Mouse (Mus musculus): ENCODE measurements around the gene Gtf2h3. TPM values are rescaled to one million over a fixed set of nuclear protein-coding genes. Genes with fewer than 3 reads are reported as not detected.

The Gtf2h3 gene
- polyA plus RNA-seq, 1 experiment from 2014 or later, result 74.9 TPM

DNA sequence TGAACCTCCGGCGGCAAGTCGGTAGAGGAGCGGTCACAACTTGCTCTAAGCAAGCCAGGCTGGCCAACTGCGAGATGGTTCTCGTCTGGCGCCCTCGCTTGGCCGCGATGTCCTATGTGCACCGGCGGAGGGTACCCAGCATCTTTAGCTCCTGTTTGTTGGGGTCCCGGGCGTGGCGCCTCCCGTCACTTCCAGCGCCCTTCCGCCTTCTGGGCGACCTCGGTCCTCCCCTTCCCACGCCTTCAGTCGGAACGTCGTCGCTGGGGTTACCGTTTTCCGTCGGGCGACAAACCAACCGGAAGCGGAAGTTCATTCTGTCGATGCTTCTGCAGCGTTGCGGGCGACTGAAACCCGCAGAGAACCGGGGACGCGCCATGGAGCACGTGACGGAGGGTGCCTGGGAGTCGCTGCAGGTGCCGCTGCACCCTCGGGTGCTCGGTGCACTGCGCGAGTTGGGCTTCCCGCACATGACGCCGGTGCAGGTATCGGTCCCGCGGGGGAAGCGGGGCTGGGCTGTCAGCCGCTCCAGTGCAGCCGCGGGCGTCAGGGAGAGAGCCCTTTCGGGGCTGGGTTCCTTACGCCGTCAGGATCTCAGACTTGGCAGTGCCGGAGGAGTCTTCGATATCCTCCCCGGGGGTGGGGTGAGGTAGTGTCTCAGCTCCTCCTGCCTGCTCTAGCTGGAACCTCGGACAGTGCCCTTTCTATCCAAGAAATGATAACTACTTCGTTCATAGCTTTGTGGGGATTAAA, 26.2 kb upstream of the Gtf2h3 start, which contains the start of gene Ddx55:
Gene Ddx55 (plus strand): TSS at position 307 of the 750 bp plus-strand sequence.
- Histone ChIP-seq H3K36me3 (ENCODE audit: control insufficient read depth, insufficient read depth, low read length) (peaks cover 6% of the 10 kb centered on the region; the same call in 1 of the 2 replicates), H3K4me1 (replicated peaks; ENCODE audit: control insufficient read depth, insufficient read depth, low read length) (0 out of 2 replicates have a peak, but pooled peaks cover 2% of the 10 kb centered on the region), H3K9ac (ENCODE audit: low read depth, low read length) (peak within 1 kb of the TSS; percentile 78), H3K4me3 (ENCODE audit: low read depth, low read length) (peak within 1 kb of the TSS; percentile 78), H3K4me2 (replicated peaks; ENCODE audit: low read depth, low read length) (peak within 1 kb of the TSS; percentile 66), H3K27me3 (ENCODE audit: control insufficient read depth, insufficient read depth, low read length) (no peaks in the 10 kb centered on the region), H3K9me3 (ENCODE audit: control insufficient read depth, low read length) (no peaks in the 10 kb centered on the region), H3K27ac (ENCODE audit: low read depth, low read length) (peak within 1 kb of the TSS; percentile 70)
- under 1% methylated on average over 66 of the region's 66 CpGs for WGBS
- ATAC-seq (ENCODE audit: low FRiP score) (peak; percentile 88), DNase-seq (ENCODE audit: low spot score) (peak; percentile 95)

DNA sequence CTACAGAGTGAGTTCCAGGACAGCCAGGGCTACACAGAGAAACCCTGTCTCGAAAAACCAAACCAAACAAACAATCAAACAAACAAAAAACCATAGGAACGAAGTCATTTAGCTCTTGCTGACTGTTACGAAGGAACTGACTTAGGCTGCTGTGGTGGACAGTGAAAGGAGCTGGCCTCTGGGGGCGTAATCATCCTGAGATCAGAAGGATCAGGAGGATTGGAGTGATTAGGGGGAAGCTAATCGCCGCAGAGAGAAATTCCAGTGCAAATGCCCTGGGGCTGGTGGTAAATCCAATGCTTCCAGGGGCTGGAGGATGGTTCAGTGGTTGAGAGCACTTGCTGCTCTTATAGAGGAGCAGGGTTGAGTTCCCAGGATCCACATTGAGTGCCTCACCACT, 25.3 kb upstream of the Gtf2h3 start:
- H3K9ac ChIP-seq (ENCODE audit: low read depth, low read length), result no peak overlapping the region
- 0 out of 2 replicates have a peak, but pooled peaks cover 2% of the 10 kb centered on the region for H3K4me1 ChIP-seq (replicated peaks; ENCODE audit: control insufficient read depth, insufficient read depth, low read length)
- H3K27me3 ChIP-seq (ENCODE audit: control insufficient read depth, insufficient read depth, low read length), result no peaks in the 10 kb centered on the region
- no peak overlapping the region for H3K4me2 ChIP-seq (replicated peaks; ENCODE audit: low read depth, low read length)
- no peak overlapping the region for H3K27ac ChIP-seq (ENCODE audit: low read depth, low read length)
- WGBS, result 76% methylated on average over 6 of the region's 6 CpGs
- no peak overlapping the region for H3K4me3 ChIP-seq (ENCODE audit: low read depth, low read length)
- DNase-seq (ENCODE audit: low spot score) (no peak), ATAC-seq (ENCODE audit: low FRiP score) (no peak)
- no peaks in the 10 kb centered on the region for H3K9me3 ChIP-seq (ENCODE audit: control insufficient read depth, low read length)
- peaks cover 6% of the 10 kb centered on the region; the same call in 1 of the 2 replicates for H3K36me3 ChIP-seq (ENCODE audit: control insufficient read depth, insufficient read depth, low read length)

DNA sequence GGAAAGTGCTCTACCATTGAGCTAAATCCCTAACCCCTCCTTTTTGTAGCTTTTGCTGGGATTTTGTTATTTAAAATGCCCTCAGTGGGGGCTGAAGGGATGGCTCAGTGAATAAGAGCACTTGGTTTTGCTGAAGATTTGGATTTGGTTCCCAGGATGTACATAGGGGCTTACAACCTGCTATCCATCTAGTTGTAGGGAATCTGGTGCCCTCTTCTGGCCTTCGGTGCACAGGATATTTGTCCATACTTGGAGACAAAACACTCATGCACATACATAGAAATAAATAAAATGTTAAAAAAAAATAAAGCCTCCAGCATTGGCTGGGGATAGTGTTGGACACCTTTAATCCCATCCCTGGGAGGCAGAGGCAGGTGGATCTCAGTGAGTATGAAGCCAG, 23.8 kb upstream of the Gtf2h3 start:
- Histone ChIP-seq H3K9me3 (ENCODE audit: control insufficient read depth, low read length) (no peaks in the 10 kb centered on the region), H3K36me3 (ENCODE audit: control insufficient read depth, insufficient read depth, low read length) (peaks cover 9% of the 10 kb centered on the region; the same call in 1 of the 2 replicates), H3K4me3 (ENCODE audit: low read depth, low read length) (no peak overlapping the region), H3K4me1 (replicated peaks; ENCODE audit: control insufficient read depth, insufficient read depth, low read length) (0 out of 2 replicates have a peak, but pooled peaks cover 2% of the 10 kb centered on the region), H3K4me2 (replicated peaks; ENCODE audit: low read depth, low read length) (no peak overlapping the region), H3K27ac (ENCODE audit: low read depth, low read length) (no peak overlapping the region), H3K9ac (ENCODE audit: low read depth, low read length) (no peak overlapping the region), H3K27me3 (ENCODE audit: control insufficient read depth, insufficient read depth, low read length) (no peaks in the 10 kb centered on the region)
- ATAC-seq (ENCODE audit: low FRiP score) (no peak), DNase-seq (ENCODE audit: low spot score) (no peak)
- WGBS, result 83% methylated on average over 1 of the region's 1 CpGs

DNA sequence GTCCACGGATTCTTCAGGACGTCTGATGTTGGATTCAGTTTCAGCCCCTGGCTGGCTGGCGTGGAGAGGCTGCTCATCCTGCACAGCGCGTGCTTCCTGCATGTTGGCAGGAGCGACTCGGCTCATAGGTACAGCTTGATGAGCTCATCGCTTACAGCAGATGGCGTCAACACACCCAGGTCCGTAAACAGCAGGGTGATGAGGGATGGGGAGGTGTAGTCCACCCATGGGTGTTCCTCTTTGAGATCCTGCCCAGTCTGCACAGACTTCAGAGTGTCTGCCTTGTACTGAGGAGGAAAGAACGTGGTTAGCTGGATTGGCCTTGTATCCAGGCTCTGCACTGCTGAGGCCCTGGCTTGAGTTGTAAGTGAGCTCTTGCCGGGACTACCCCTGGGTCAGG, 7.9 kb upstream of the Gtf2h3 start:
- WGBS, result 85% methylated on average over 12 of the region's 12 CpGs
- Histone ChIP-seq H3K9ac (ENCODE audit: low read depth, low read length) (no peak overlapping the region), H3K27me3 (ENCODE audit: control insufficient read depth, insufficient read depth, low read length) (no peaks in the 10 kb centered on the region), H3K36me3 (ENCODE audit: control insufficient read depth, insufficient read depth, low read length) (peaks cover 17% of the 10 kb centered on the region; the same call in 1 of the 2 replicates), H3K4me3 (ENCODE audit: low read depth, low read length) (no peak overlapping the region), H3K4me1 (replicated peaks; ENCODE audit: control insufficient read depth, insufficient read depth, low read length) (no peaks in the 10 kb centered on the region), H3K27ac (ENCODE audit: low read depth, low read length) (no peak overlapping the region), H3K4me2 (replicated peaks; ENCODE audit: low read depth, low read length) (no peak overlapping the region), H3K9me3 (ENCODE audit: control insufficient read depth, low read length) (no peaks in the 10 kb centered on the region)
- no peak for ATAC-seq (ENCODE audit: low FRiP score)
- DNase-seq (ENCODE audit: low spot score), result no peak

DNA sequence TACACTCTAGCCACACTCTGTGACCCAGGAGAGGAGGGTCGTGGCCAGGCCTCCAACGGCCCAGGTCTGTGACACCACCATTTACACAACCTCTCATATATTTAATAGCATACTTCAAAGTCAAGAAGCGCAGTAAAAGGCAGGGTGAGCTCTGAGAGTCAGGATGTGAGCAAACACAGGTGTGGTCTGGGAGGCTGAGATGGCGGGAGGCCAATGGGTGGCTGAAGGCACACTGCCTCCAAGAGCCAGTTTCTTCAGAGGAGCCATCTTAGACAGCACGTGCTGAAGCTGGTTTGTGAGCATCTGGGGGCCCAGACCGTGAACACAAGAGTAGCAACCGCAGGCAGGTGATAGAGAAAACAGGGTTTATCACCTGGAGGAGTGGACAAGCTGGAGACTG, 3.5 kb upstream of the Gtf2h3 start:
- Histone ChIP-seq H3K36me3 (ENCODE audit: control insufficient read depth, insufficient read depth, low read length) (peaks cover 11% of the 10 kb centered on the region; the same call in 1 of the 2 replicates), H3K4me1 (replicated peaks; ENCODE audit: control insufficient read depth, insufficient read depth, low read length) (peaks cover 5% of the 10 kb centered on the region; the same call in 1 of the 2 replicates), H3K9me3 (ENCODE audit: control insufficient read depth, low read length) (no peaks in the 10 kb centered on the region), H3K9ac (ENCODE audit: low read depth, low read length) (no peak overlapping the region), H3K27me3 (ENCODE audit: control insufficient read depth, insufficient read depth, low read length) (no peaks in the 10 kb centered on the region), H3K4me3 (ENCODE audit: low read depth, low read length) (no peak overlapping the region), H3K27ac (ENCODE audit: low read depth, low read length) (no peak overlapping the region), H3K4me2 (replicated peaks; ENCODE audit: low read depth, low read length) (no peak overlapping the region)
- DNase-seq (ENCODE audit: low spot score), result no peak
- WGBS, result 95% methylated on average over 7 of the region's 7 CpGs
- ATAC-seq (ENCODE audit: low FRiP score), result no peak

DNA sequence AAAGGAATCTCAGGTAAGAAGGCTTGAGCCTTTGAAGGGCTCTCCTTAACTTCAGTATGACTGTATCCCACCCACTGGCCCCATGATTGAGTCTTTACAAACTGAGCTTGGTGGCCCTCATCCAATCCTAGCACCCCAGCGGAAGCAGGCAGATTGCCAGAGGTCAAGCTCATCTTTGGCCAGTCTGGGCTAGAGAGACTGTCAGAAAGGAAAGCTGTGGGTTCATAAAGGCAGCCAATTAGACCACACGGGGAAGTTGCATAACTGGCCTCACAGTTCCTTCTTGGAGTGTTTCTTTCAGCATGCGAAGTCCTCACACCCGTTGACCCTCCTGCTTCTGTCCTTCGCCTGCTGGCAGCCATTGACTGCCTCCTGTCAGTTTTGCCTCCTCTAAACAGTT, 3.6 kb downstream of the Gtf2h3 start:
- Histone ChIP-seq H3K36me3 (ENCODE audit: control insufficient read depth, insufficient read depth, low read length) (peaks cover 4% of the 10 kb centered on the region; the same call in 1 of the 2 replicates), H3K27me3 (ENCODE audit: control insufficient read depth, insufficient read depth, low read length) (no peaks in the 10 kb centered on the region), H3K4me1 (replicated peaks; ENCODE audit: control insufficient read depth, insufficient read depth, low read length) (peaks cover 5% of the 10 kb centered on the region; the same call in 1 of the 2 replicates), H3K4me2 (replicated peaks; ENCODE audit: low read depth, low read length) (no peak overlapping the region), H3K27ac (ENCODE audit: low read depth, low read length) (no peak overlapping the region), H3K4me3 (ENCODE audit: low read depth, low read length) (no peak overlapping the region), H3K9me3 (ENCODE audit: control insufficient read depth, low read length) (no peaks in the 10 kb centered on the region), H3K9ac (ENCODE audit: low read depth, low read length) (no peak overlapping the region)
- DNase-seq (ENCODE audit: low spot score), result no peak
- ATAC-seq (ENCODE audit: low FRiP score), result no peak
- WGBS, result 95% methylated on average over 5 of the region's 5 CpGs

DNA sequence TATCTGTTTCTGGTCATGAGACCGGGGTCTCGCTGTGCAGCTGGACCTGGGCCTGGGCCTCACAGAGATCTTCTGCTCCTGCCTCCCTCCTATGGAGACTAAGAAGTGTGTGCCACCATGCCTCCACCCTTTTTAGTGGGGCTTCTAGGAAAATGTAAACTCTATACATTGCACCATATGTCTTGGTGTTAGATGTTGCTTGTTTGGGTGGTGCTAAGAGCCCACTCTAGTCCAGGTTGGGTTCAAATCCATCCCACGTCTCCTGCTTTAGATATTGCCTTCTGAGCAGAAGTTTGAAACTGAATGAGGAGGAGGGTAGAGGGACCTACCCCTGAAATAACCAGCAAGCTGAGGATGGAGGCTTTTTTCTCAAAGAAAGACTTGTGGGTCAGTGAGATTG, 13.8 kb downstream of the Gtf2h3 start:
- no peak overlapping the region for H3K4me2 ChIP-seq (replicated peaks; ENCODE audit: low read depth, low read length)
- H3K36me3 ChIP-seq (ENCODE audit: control insufficient read depth, insufficient read depth, low read length), result 0 out of 2 replicates have a peak, but pooled peaks cover 9% of the 10 kb centered on the region
- 92% methylated on average over 3 of the region's 3 CpGs for WGBS
- no peak for DNase-seq (ENCODE audit: low spot score)
- H3K27ac ChIP-seq (ENCODE audit: low read depth, low read length), result no peak overlapping the region
- H3K9ac ChIP-seq (ENCODE audit: low read depth, low read length), result no peak overlapping the region
- no peaks in the 10 kb centered on the region for H3K9me3 ChIP-seq (ENCODE audit: control insufficient read depth, low read length)
- no peak for ATAC-seq (ENCODE audit: low FRiP score)
- no peaks in the 10 kb centered on the region for H3K27me3 ChIP-seq (ENCODE audit: control insufficient read depth, insufficient read depth, low read length)
- no peak overlapping the region for H3K4me3 ChIP-seq (ENCODE audit: low read depth, low read length)
- no peaks in the 10 kb centered on the region for H3K4me1 ChIP-seq (replicated peaks; ENCODE audit: control insufficient read depth, insufficient read depth, low read length)

DNA sequence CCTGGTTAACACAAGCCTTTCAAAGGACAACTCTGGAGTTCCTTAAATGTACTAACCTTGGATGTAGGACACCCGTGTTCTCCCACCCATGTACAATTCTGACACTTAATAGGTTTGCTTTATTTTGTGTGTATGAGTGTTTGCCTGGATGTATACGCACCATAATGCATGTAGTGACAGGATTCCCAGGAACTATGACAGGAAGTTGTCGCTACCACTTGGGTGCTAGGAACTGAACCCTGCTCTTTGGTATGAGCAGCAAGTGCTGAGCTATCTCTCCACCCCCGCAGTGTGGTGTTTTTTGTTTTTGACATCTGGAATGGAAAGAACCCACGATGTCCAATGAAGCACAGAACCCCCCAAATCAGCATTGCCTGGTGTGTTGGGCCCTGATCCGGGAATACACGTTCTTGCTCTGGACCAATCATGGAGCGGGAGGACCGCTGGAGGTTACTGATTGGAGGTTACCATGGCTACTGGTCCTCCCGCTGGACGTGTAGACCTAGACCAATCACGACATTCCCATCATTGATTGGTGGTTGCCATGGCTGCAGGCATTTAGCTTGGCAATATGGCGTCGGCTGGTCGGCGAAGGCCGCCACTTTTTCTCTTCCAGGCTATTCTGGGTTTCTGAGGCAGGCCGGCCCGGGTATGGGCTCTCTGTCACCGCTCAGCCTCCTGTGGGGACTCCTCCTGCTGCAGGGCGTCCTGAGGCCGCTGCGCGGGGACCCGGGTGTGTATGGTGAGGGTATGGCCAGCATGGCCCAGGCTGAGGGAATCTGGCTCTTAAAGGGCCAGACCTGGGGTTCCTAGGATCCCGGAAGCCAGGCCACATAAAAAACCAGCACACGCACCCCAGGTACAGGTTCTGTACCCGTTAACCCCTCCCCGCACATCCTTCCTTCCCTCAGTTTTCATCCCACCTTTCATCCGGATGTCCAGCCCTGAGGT, 19.6 kb downstream of the Gtf2h3 start:
- Histone ChIP-seq H3K4me3 (ENCODE audit: low read depth, low read length) (peak overlapping the region; percentile 88), H3K27me3 (ENCODE audit: control insufficient read depth, insufficient read depth, low read length) (no peaks in the 10 kb centered on the region), H3K4me2 (replicated peaks; ENCODE audit: low read depth, low read length) (peak overlapping the region; percentile 61), H3K36me3 (ENCODE audit: control insufficient read depth, insufficient read depth, low read length) (0 out of 2 replicates have a peak, but pooled peaks cover 4% of the 10 kb centered on the region), H3K4me1 (replicated peaks; ENCODE audit: control insufficient read depth, insufficient read depth, low read length) (no peaks in the 10 kb centered on the region), H3K27ac (ENCODE audit: low read depth, low read length) (no peak overlapping the region), H3K9me3 (ENCODE audit: control insufficient read depth, low read length) (no peaks in the 10 kb centered on the region), H3K9ac (ENCODE audit: low read depth, low read length) (peak overlapping the region; percentile 80)
- 5% methylated on average over 30 of the region's 30 CpGs for WGBS
- ATAC-seq (ENCODE audit: low FRiP score), result peak; percentile 99
- peak; percentile 96 for DNase-seq (ENCODE audit: low spot score)

Measured in hindbrain, embryonic 11.5 days (tissue).